Mouse (Mus musculus) lung, postnatal 0 days (tissue): ENCODE results near the gene Mia2. TPM values are rescaled to one million over a fixed set of nuclear protein-coding genes. Genes with fewer than 3 reads are reported as not detected.

Source experiments
- ATAC-seq: fragments of 200-750 bp; cut with Nextera tagmentation; 2 replicates; pipeline ENCODE4 v1.8.0; 2017; ENCODE audit warnings: moderate library complexity
- DNase-seq: peaks from one replicate; pipeline ENCODE4 v3.0.0-alpha.2; 2016; ENCODE audit warnings: low spot score
- H3K27ac ChIP-seq: fragments of 300-500 bp; sonication (generic); 2 replicates; pipeline ENCODE4 v1.5.1; 2014; ENCODE audit warnings: antibody characterized with exemption, mild to moderate bottlenecking, low read length, mixed read lengths
- H3K27me3 ChIP-seq: fragments of 300-500 bp; sonication (generic); replicated peaks from 2 replicates; pipeline ENCODE4 v1.6.1; 2014; ENCODE audit warnings: low read length, mixed read lengths; ENCODE audit not compliant: insufficient read depth
- H3K36me3 ChIP-seq: fragments of 300-500 bp; sonication (generic); 2 replicates; pipeline ENCODE4 v1.6.1; 2014; ENCODE audit warnings: low read length, mixed read lengths; ENCODE audit not compliant: insufficient read depth
- H3K4me1 ChIP-seq: fragments of 300-500 bp; sonication (generic); 2 replicates; pipeline ENCODE4 v1.6.1; 2014; ENCODE audit warnings: antibody characterized with exemption, low read depth, low read length, mixed read lengths; ENCODE audit not compliant: insufficient read depth
- H3K4me2 ChIP-seq: fragments of 300-500 bp; sonication (generic); replicated peaks from 2 replicates; pipeline ENCODE4 v1.6.1; 2014; ENCODE audit warnings: low read depth, mild to moderate bottlenecking, low read length, moderate library complexity, mixed read lengths
- H3K4me3 ChIP-seq: fragments of 300-500 bp; sonication (generic); 2 replicates; pipeline ENCODE4 v1.5.1; 2014; ENCODE audit warnings: low read depth, low read length
- H3K9ac ChIP-seq: fragments of 300-500 bp; sonication (generic); replicated peaks from 2 replicates; pipeline ENCODE4 v1.6.1; 2014; ENCODE audit warnings: low read depth, mild to moderate bottlenecking
- H3K9me3 ChIP-seq: fragments of 300-500 bp; sonication (generic); 2 replicates; pipeline ENCODE4 v1.6.1; 2016; ENCODE audit warnings: low read length, mixed read lengths
- CTCF ChIP-seq: IDR thresholded peaks from 2 replicates; pipeline ENCODE4 v1.5.1; 2016; ENCODE audit warnings: antibody characterized with exemption, mild to moderate bottlenecking
- EP300 ChIP-seq: IDR thresholded peaks from 2 replicates; pipeline ENCODE4 v1.6.1; 2016; ENCODE audit warnings: antibody characterized with exemption, mild to moderate bottlenecking, control low read depth
- WGBS: fragments of 180-500 bp; shearing (Covaris S2); extraction: QIAGEN DNeasy Blood & Tissue Kit; methylation state at CpG from one replicate; pipeline ENCODE4 v1.1.7; 2014; 5-methylcytosine and 5-hydroxymethylcytosine counted together
- polyA plus RNA-seq: library from polyadenylated mRNA; unstranded; fragments of >200 nt; fragmentation: Nextera tagmentation; extraction: Ambion mirVana; gene quantifications from 2 replicates; pipeline ENCODE4 v1.2.1, GENCODE M21; 2015

The Mia2 gene
- polyA plus RNA-seq, 1 experiment from 2014 or later, result 78.9 TPM

DNA sequence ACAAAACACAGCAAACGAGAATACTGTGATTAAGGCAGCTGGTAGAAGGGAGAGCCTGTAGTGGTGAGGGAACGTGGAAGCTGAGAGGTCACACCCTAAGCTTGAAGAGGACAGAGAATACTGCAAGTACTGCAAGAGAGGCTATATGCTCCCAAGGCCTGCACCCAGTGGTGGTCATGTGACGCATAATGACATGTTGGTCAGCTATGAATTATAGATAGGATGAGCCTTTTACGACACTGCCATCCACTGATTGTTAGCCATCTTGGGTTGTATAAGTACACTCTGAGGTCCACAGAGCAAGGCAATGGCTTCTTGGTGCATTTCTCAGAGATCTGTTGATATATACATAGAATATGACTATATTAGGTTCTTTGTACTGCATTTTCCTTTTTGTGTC lies 71.0 kb downstream of the Mia2 start:
- no peaks in the 10 kb centered on the region for H3K4me1 ChIP-seq
- 92% methylated on average over 4 of the region's 4 CpGs for WGBS
- TF ChIP-seq CTCF (no peak), EP300 (no peak)
- H3K36me3 ChIP-seq, result peaks cover 38% of the 10 kb centered on the region
- no peak for ATAC-seq
- H3K4me2 ChIP-seq, result no peak overlapping the region
- H3K27me3 ChIP-seq, result no peaks in the 10 kb centered on the region
- no peak overlapping the region for H3K9ac ChIP-seq
- H3K27ac ChIP-seq, result no peak overlapping the region
- no peaks in the 10 kb centered on the region for H3K9me3 ChIP-seq
- no peak overlapping the region for H3K4me3 ChIP-seq
- no peak for DNase-seq

DNA sequence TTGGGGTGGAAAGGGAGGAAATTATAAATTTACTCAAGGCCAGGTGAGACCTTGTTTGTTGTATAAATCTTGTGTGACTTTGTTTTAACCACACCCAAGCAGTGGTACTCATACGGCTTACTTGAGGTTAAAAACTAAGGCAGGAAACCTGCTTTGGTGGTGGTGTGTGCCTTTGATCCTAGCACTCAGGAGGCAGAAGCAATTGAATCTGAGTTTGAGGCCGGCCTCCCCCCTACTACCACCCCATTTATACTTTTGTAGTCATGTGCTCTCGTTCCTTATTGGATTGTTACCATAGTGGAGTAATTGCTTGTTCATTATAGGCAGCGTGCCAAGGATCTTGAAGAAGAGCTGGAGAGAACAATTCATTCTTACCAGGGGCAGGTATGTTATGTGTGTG lies 74.3 kb downstream of the Mia2 start:
- no peaks in the 10 kb centered on the region for H3K4me1 ChIP-seq
- H3K9me3 ChIP-seq, result no peaks in the 10 kb centered on the region
- H3K36me3 ChIP-seq, result peaks cover 20% of the 10 kb centered on the region; the same call in 1 of the 2 replicates
- ATAC-seq (no peak), DNase-seq (no peak)
- H3K4me2 ChIP-seq, result no peak overlapping the region
- H3K27me3 ChIP-seq, result no peaks in the 10 kb centered on the region
- TF ChIP-seq CTCF, result no peak
- no peak for TF ChIP-seq EP300
- 78% methylated on average over 4 of the region's 4 CpGs for WGBS
- no peak overlapping the region for H3K9ac ChIP-seq
- H3K27ac ChIP-seq, result no peak overlapping the region
- no peak overlapping the region for H3K4me3 ChIP-seq

DNA sequence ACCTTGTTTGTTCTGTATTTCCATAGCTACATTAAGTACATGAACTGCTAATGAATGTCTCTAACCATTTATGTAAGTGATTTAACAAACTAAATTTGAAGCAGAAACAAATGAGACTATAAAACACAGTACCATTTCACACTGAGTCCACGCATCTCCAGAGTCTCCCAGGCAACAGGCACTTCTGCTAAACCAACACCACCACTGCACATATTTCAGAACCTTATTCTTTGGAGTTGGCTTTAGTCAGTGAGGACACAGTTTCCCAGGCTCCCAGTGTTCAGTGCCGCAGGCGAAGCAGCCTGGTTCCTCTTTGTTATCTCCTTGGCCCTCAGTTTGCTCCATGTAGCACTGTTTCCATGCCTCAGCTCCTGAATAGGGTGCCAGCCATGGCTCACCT lies 82.2 kb downstream of the Mia2 start:
- WGBS, result 95% methylated on average over 3 of the region's 3 CpGs
- Histone ChIP-seq H3K27ac (no peak overlapping the region), H3K4me3 (no peak overlapping the region), H3K36me3 (peaks cover 28% of the 10 kb centered on the region), H3K4me1 (no peaks in the 10 kb centered on the region), H3K9ac (no peak overlapping the region), H3K27me3 (no peaks in the 10 kb centered on the region), H3K4me2 (no peak overlapping the region), H3K9me3 (no peaks in the 10 kb centered on the region)
- no peak for ATAC-seq
- DNase-seq, result no peak
- TF ChIP-seq EP300 (no peak), CTCF (no peak)

DNA sequence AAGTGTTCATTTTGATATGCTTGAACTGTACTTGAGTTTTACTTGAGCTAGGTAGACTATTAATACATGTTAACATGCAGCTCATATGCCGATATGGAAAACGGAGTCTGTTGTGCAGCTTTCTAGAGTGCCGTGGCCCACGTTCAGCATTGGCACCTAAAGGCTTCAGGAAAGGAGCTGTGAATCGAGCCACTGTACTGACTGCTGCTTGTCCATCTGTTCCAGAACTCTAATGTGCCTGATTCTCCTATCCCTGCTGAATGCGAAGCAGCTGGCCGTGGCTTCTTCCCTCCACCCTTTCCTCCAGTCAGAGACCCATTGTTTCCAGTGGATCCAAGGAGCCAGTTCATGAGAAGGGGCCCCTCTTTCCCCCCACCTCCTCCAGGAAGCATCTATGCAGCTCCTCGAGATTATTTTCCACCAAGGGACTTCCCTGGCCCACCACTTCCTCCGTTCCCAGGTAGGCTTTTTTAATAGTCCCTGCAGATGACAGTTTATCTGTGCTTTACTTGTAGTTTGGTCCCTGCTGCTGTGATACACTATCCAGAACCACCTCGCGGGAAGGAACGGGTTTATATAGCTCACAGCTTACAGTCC lies 92.6 kb downstream of the Mia2 start:
- Histone ChIP-seq H3K27me3 (no peaks in the 10 kb centered on the region), H3K9me3 (no peaks in the 10 kb centered on the region), H3K4me1 (no peaks in the 10 kb centered on the region), H3K4me3 (no peak overlapping the region), H3K27ac (no peak overlapping the region), H3K4me2 (no peak overlapping the region), H3K36me3 (peaks cover 38% of the 10 kb centered on the region; the same call in 1 of the 2 replicates), H3K9ac (no peak overlapping the region)
- WGBS, result 82% methylated on average over 12 of the region's 12 CpGs
- no peak for ATAC-seq
- DNase-seq, result no peak
- TF ChIP-seq EP300, result no peak
- TF ChIP-seq CTCF, result no peak

DNA sequence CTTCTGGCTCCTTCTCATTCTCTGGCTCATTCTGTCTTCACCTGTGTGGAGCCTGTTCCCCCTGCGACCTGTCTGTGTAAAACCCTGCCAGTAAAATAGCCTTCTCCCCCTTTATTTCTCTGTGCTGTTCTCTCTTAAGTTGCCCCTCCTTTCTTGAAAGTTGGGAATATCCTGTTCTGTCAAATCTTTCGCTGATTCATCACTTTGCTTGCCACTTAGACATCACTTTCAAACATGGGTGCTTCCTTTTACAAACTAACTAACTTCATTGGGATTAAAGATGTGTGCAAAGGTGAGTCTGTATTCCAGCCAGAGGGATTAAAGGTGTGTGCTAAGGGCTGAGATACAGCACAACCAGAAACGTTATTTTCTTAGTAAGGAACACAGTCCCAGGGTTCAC lies 98.0 kb downstream of the Mia2 start:
- no peak overlapping the region for H3K4me2 ChIP-seq
- no peak overlapping the region for H3K9ac ChIP-seq
- 72% methylated on average over 3 of the region's 3 CpGs for WGBS
- no peaks in the 10 kb centered on the region for H3K27me3 ChIP-seq
- DNase-seq (no peak), ATAC-seq (no peak)
- no peak overlapping the region for H3K27ac ChIP-seq
- H3K4me3 ChIP-seq, result no peak overlapping the region
- H3K9me3 ChIP-seq, result no peaks in the 10 kb centered on the region
- no peak for TF ChIP-seq EP300
- TF ChIP-seq CTCF, result no peak
- H3K36me3 ChIP-seq, result no peaks in the 10 kb centered on the region; the same call in 1 of the 2 replicates
- H3K4me1 ChIP-seq, result no peaks in the 10 kb centered on the region

DNA sequence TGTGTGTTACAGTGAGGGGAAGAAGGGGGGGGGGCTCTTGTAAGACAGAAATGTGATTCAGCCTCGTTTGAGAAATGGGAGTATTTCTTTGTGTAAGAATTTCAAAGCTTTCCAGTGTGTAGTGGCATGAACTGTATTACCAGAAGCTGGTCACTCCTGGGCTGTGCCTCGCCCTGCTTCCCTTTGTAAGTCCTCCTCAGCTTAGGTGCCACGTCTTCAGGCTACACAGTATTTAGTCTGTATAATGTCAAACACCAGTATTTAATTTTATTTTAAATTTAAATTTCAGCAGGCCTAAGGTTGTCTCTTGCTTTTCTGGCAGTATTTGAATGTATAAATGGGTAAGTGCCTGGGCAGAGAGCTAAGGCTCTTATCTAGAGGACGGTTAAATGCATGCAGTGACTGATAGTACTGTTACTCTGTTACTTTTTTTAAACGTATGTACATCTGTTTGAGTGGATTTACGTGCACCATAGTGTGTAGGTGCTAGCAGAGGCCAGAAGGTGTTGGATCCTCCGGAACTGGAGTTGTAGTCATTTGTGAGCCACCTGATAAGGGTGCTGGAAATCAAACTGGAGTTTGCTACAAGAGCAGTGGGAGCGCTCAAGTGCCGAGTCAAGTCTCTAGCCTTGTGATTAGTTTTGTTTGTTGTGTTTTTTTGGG lies 98.9 kb downstream of the Mia2 start:
- no peak for TF ChIP-seq EP300
- no peak for TF ChIP-seq CTCF
- Histone ChIP-seq H3K4me3 (no peak overlapping the region), H3K9ac (no peak overlapping the region), H3K4me2 (no peak overlapping the region), H3K4me1 (no peaks in the 10 kb centered on the region), H3K27ac (no peak overlapping the region), H3K27me3 (no peaks in the 10 kb centered on the region), H3K36me3 (no peaks in the 10 kb centered on the region; the same call in 1 of the 2 replicates), H3K9me3 (no peaks in the 10 kb centered on the region)
- DNase-seq, result no peak
- no peak for ATAC-seq
- 57% methylated on average over 9 of the region's 9 CpGs for WGBS
